Mouse (Mus musculus) neural tube, embryonic 11.5 days (tissue): Measurements from ENCODE around the gene Csn3. TPM values are rescaled to one million over a fixed set of nuclear protein-coding genes. Genes with fewer than 3 reads are reported as not detected.

Experiments used
- polyA plus RNA-seq: library from polyadenylated mRNA; unstranded; fragments of >200 nt; fragmentation: Nextera tagmentation; extraction: Ambion mirVana; gene quantifications from 2 replicates; pipeline ENCODE4 v1.2.1, GENCODE M21; 2014

Csn3 gene
- polyA plus RNA-seq, 1 experiment from 2014 or later = 1.0 TPM

Other genes starting within 250 kb of the Csn3 start
- not detected in 2 replicates for gene Csn2, start 225.9 kb upstream of the Csn3 start, polyA plus RNA-seq
- not detected in 2 replicates for gene Csn1s2a, start 151.0 kb upstream of the Csn3 start, polyA plus RNA-seq
- not detected in 2 replicates for gene Csn1s2b, start 117.5 kb upstream of the Csn3 start, polyA plus RNA-seq
- not detected in 2 replicates for gene Prr27, start 99.9 kb upstream of the Csn3 start, polyA plus RNA-seq
- gene Odam, start 40.5 kb upstream of the Csn3 start, polyA plus RNA-seq = not detected in 2 replicates
- not detected in 2 replicates for gene 2310003L06Rik, start 43.9 kb downstream of the Csn3 start, polyA plus RNA-seq
- gene Gm28434, start 43.9 kb downstream of the Csn3 start, polyA plus RNA-seq = not detected in 2 replicates
- gene Cabs1, start 53.9 kb downstream of the Csn3 start, polyA plus RNA-seq = not detected in 2 replicates
- not detected in 2 replicates for gene Smr3a, start 77.0 kb downstream of the Csn3 start, polyA plus RNA-seq
- not detected in 2 replicates for gene Smr2, start 161.0 kb downstream of the Csn3 start, polyA plus RNA-seq
- not detected in 2 replicates for gene Gm11116, start 186.0 kb downstream of the Csn3 start, polyA plus RNA-seq
- not detected in 2 replicates for gene Gm11115, start 228.5 kb downstream of the Csn3 start, polyA plus RNA-seq